Mouse (Mus musculus): ENCODE results near the gene Zcwpw1. TPM values are rescaled to one million over a fixed set of nuclear protein-coding genes. Genes with fewer than 3 reads are reported as not detected.

The Zcwpw1 gene
- total and polyA plus RNA-seq, 2 experiments: 1.7 to 3.3 TPM

Other genes with a start within 250 kb of the Zcwpw1 start
- not detected in 2 replicates for gene Actl6b, start 234.3 kb upstream of the Zcwpw1 start, total RNA-seq (2014; rRNA removed)
- gene Actl6b, start 234.3 kb upstream of the Zcwpw1 start, polyA plus RNA-seq (2012; rRNA removed): not detected in 2 replicates
- gene Tfr2, start 218.0 kb upstream of the Zcwpw1 start, total RNA-seq (2014; rRNA removed): 225 and 288 TPM in 2 replicates
- gene Tfr2, start 218.0 kb upstream of the Zcwpw1 start, polyA plus RNA-seq (2012; rRNA removed): 478 and 486 TPM in 2 replicates
- 4.3 and 6.5 TPM in 2 replicates for gene Mospd3, start 186.7 kb upstream of the Zcwpw1 start, total RNA-seq (2014; rRNA removed)
- 84.3 and 98.8 TPM in 2 replicates for gene Mospd3, start 186.7 kb upstream of the Zcwpw1 start, polyA plus RNA-seq (2012; rRNA removed)
- 4.4 and 6.7 TPM in 2 replicates for gene Pcolce, start 174.0 kb upstream of the Zcwpw1 start, total RNA-seq (2014; rRNA removed)
- gene Pcolce, start 174.0 kb upstream of the Zcwpw1 start, polyA plus RNA-seq (2012; rRNA removed): 11.9 TPM in 2 replicates
- gene Fbxo24, start 158.8 kb upstream of the Zcwpw1 start, total RNA-seq (2014; rRNA removed): 0.07 TPM in 1 of 2 replicates, not detected in the other
- 0.05 and 0.06 TPM in 2 replicates for gene Fbxo24, start 158.8 kb upstream of the Zcwpw1 start, polyA plus RNA-seq (2012; rRNA removed)
- 0.74 and 1.1 TPM in 2 replicates for gene Lrch4, start 158.7 kb upstream of the Zcwpw1 start, total RNA-seq (2014; rRNA removed)
- 10.7 and 15.0 TPM in 2 replicates for gene Lrch4, start 158.7 kb upstream of the Zcwpw1 start, polyA plus RNA-seq (2012; rRNA removed)
- 0.74 and 1.5 TPM in 2 replicates for gene Gm20605, start 158.6 kb upstream of the Zcwpw1 start, total RNA-seq (2014; rRNA removed)
- 4.3 and 5.6 TPM in 2 replicates for gene Gm20605, start 158.6 kb upstream of the Zcwpw1 start, polyA plus RNA-seq (2012; rRNA removed)
- 0.65 and 1.6 TPM in 2 replicates for gene Sap25, start 146.5 kb upstream of the Zcwpw1 start, total RNA-seq (2014; rRNA removed)
- 13.0 and 22.7 TPM in 2 replicates for gene Sap25, start 146.5 kb upstream of the Zcwpw1 start, polyA plus RNA-seq (2012; rRNA removed)
- 0.07 TPM in 1 of 2 replicates, not detected in the other for gene Irs3, start 142.1 kb upstream of the Zcwpw1 start, total RNA-seq (2014; rRNA removed)
- gene Irs3, start 142.1 kb upstream of the Zcwpw1 start, polyA plus RNA-seq (2012; rRNA removed): 0.07 and 0.20 TPM in 2 replicates
- 14.8 and 22.1 TPM in 2 replicates for gene Agfg2, start 103.1 kb upstream of the Zcwpw1 start, total RNA-seq (2014; rRNA removed)
- gene Agfg2, start 103.1 kb upstream of the Zcwpw1 start, polyA plus RNA-seq (2012; rRNA removed): 35.9 and 42.2 TPM in 2 replicates
- gene Nyap1, start 46.2 kb upstream of the Zcwpw1 start, total RNA-seq (2014; rRNA removed): 0.13 and 0.18 TPM in 2 replicates
- gene Nyap1, start 46.2 kb upstream of the Zcwpw1 start, polyA plus RNA-seq (2012; rRNA removed): 0.17 and 0.28 TPM in 2 replicates
- 4.4 and 4.5 TPM in 2 replicates for gene Tsc22d4, start 42.1 kb upstream of the Zcwpw1 start, total RNA-seq (2014; rRNA removed)
- gene Tsc22d4, start 42.1 kb upstream of the Zcwpw1 start, polyA plus RNA-seq (2012; rRNA removed): 11.4 and 22.1 TPM in 2 replicates
- gene Ppp1r35, start 8.9 kb upstream of the Zcwpw1 start, total RNA-seq (2014; rRNA removed): 11.5 and 16.7 TPM in 2 replicates
- gene Ppp1r35, start 8.9 kb upstream of the Zcwpw1 start, polyA plus RNA-seq (2012; rRNA removed): 28.9 and 34.0 TPM in 2 replicates
- gene Mepce, start 143 bp upstream of the Zcwpw1 start, total RNA-seq (2014; rRNA removed): 13.7 and 15.9 TPM in 2 replicates
- gene Mepce, start 143 bp upstream of the Zcwpw1 start, polyA plus RNA-seq (2012; rRNA removed): 16.3 and 18.7 TPM in 2 replicates
- 3.2 TPM in 2 replicates for gene Pilra, start 48.5 kb downstream of the Zcwpw1 start, total RNA-seq (2014; rRNA removed)
- gene Pilra, start 48.5 kb downstream of the Zcwpw1 start, polyA plus RNA-seq (2012; rRNA removed): 2.3 and 2.4 TPM in 2 replicates
- gene Pilrb1, start 70.3 kb downstream of the Zcwpw1 start, total RNA-seq (2014; rRNA removed): 3.2 and 6.1 TPM in 2 replicates
- gene Pilrb1, start 70.3 kb downstream of the Zcwpw1 start, polyA plus RNA-seq (2012; rRNA removed): 2.7 and 5.1 TPM in 2 replicates
- gene Pilrb2, start 84.0 kb downstream of the Zcwpw1 start, total RNA-seq (2014; rRNA removed): 2.1 and 3.7 TPM in 2 replicates
- gene Pilrb2, start 84.0 kb downstream of the Zcwpw1 start, polyA plus RNA-seq (2012; rRNA removed): 2.2 and 4.4 TPM in 2 replicates
- 141 and 173 TPM in 2 replicates for gene Cyp3a13, start 133.8 kb downstream of the Zcwpw1 start, total RNA-seq (2014; rRNA removed)
- 22.9 and 28.6 TPM in 2 replicates for gene Cyp3a13, start 133.8 kb downstream of the Zcwpw1 start, polyA plus RNA-seq (2012; rRNA removed)
- gene Gjc3, start 175.3 kb downstream of the Zcwpw1 start, total RNA-seq (2014; rRNA removed): 0.47 and 0.55 TPM in 2 replicates
- gene Gjc3, start 175.3 kb downstream of the Zcwpw1 start, polyA plus RNA-seq (2012; rRNA removed): 0.18 and 0.44 TPM in 2 replicates
- 1,462 and 1,614 TPM in 2 replicates for gene Azgp1, start 193.7 kb downstream of the Zcwpw1 start, total RNA-seq (2014; rRNA removed)
- gene Azgp1, start 193.7 kb downstream of the Zcwpw1 start, polyA plus RNA-seq (2012; rRNA removed): 1,097 and 1,209 TPM in 2 replicates
- not detected in 2 replicates for gene Smok3a, start 233.5 kb downstream of the Zcwpw1 start, total RNA-seq (2014; rRNA removed)
- not detected in 2 replicates for gene Smok3a, start 233.5 kb downstream of the Zcwpw1 start, polyA plus RNA-seq (2012; rRNA removed)
- gene Smok3b, start 233.6 kb downstream of the Zcwpw1 start, total RNA-seq (2014; rRNA removed): 0.37 TPM in 1 of 2 replicates, not detected in the other
- gene Smok3b, start 233.6 kb downstream of the Zcwpw1 start, polyA plus RNA-seq (2012; rRNA removed): not detected in 2 replicates